ENCODE assay signal across 21 mouse cellular contexts in genomic region chr8:125410646-125411045, GRCm38 (mm10).
DNase-seq lines count a peak whose midpoint lies in the region; ATAC-seq and TF ChIP-seq lines count a peak whose summit lies in the region.
"Had no signal": no experiment of that assay in that cellular context is flagged by ENCODE, and none has a peak within 500 bp of the region (broad histone marks: within the 10 kb centered on the region; RNA-seq: fewer than 3 reads in every experiment).

No protein-coding gene starts in this region.

- H3K27me3 ChIP-seq in forebrain, embryonic 10.5 days (ENCODE audit: poor library complexity, severe bottlenecking): no peaks in the 10 kb centered on the region
- H3K27me3 ChIP-seq in forebrain, postnatal 0 days (ENCODE audit: insufficient read depth, low read length): no peaks in the 10 kb centered on the region
- H3K27me3 ChIP-seq in neural tube, embryonic 13.5 days: no peaks in the 10 kb centered on the region
- no peaks in the 10 kb centered on the region for H3K27me3 ChIP-seq in neural tube, embryonic 15.5 days (replicated peaks)
- H3K27me3 ChIP-seq: hindbrain, embryonic 15.5 days; intestine, embryonic 15.5 days had no signal

- no peaks in the 10 kb centered on the region for H3K36me3 ChIP-seq in forebrain, embryonic 10.5 days (replicated peaks)
- H3K36me3 ChIP-seq in forebrain, postnatal 0 days (ENCODE audit: insufficient read depth): no peaks in the 10 kb centered on the region
- no peaks in the 10 kb centered on the region for H3K36me3 ChIP-seq in neural tube, embryonic 13.5 days
- H3K36me3 ChIP-seq in neural tube, embryonic 15.5 days: no peaks in the 10 kb centered on the region
- H3K36me3 ChIP-seq: hindbrain, embryonic 15.5 days; intestine, embryonic 15.5 days had no signal

- 82% methylated on average over 5 of the region's 5 CpGs for WGBS in forebrain, embryonic 10.5 days
- WGBS in forebrain, postnatal 0 days: 73% methylated on average over 5 of the region's 5 CpGs
- WGBS in neural tube, embryonic 13.5 days: 75% methylated on average over 5 of the region's 5 CpGs
- WGBS in neural tube, embryonic 15.5 days: 73% methylated on average over 5 of the region's 5 CpGs

- no peak for TF ChIP-seq CTCF in forebrain, postnatal 0 days (IDR thresholded peaks at IDR 0.05; ENCODE audit: low read depth)

- no peak overlapping the region for H3K4me3 ChIP-seq in forebrain, embryonic 10.5 days
- H3K4me3 ChIP-seq in forebrain, postnatal 0 days (ENCODE audit: low read depth, low read length): no peak overlapping the region
- H3K4me3 ChIP-seq in neural tube, embryonic 13.5 days: no peak overlapping the region
- H3K4me3 ChIP-seq in neural tube, embryonic 15.5 days (replicated peaks): no peak overlapping the region
- H3K4me3 ChIP-seq: hindbrain, embryonic 15.5 days; intestine, embryonic 15.5 days; left cerebral cortex, adult 2 months had no signal

- peaks cover 46% of the 10 kb centered on the region for H3K4me1 ChIP-seq in forebrain, embryonic 10.5 days
- no peaks in the 10 kb centered on the region for H3K4me1 ChIP-seq in forebrain, postnatal 0 days (ENCODE audit: insufficient read depth)
- peaks cover 26% of the 10 kb centered on the region for H3K4me1 ChIP-seq in neural tube, embryonic 13.5 days (replicated peaks)
- H3K4me1 ChIP-seq in neural tube, embryonic 15.5 days: peaks cover 11% of the 10 kb centered on the region

- DNase-seq in forebrain, embryonic 10.5 days (ENCODE audit: extremely low spot score, low spot score): no peak
- DNase-seq in forebrain, postnatal 0 days: no peak
- DNase-seq in lung, postnatal 36 days: peak; percentile 47
- no peak for DNase-seq in ovary, postnatal 36 days (ENCODE audit: low spot score)
- no peak for DNase-seq in urinary bladder, postnatal 36 days (ENCODE audit: low spot score in 2 of 2)
- DNase-seq: cerebellum, postnatal 14 days; heart, postnatal 10 days; kidney, adult 9 months; kidney, postnatal 36 days; left cerebral cortex, postnatal 4 days; right cerebral cortex, postnatal 14 days; spleen, adult 18-20 months had no signal

- ATAC-seq in forebrain, postnatal 0 days: no peak
- no peak for ATAC-seq in neural tube, embryonic 13.5 days (ENCODE audit: low read depth)
- ATAC-seq in neural tube, embryonic 15.5 days (ENCODE audit: low FRiP score): no peak
- no peak for ATAC-seq in granulocyte monocyte progenitor cell, adult 5-6 weeks (replicated peaks; ENCODE audit: poor library complexity, severe bottlenecking)
- ATAC-seq: forebrain, embryonic 16.5 days; intestine, embryonic 15.5 days had no signal

- H3K27ac ChIP-seq in forebrain, embryonic 10.5 days: peak overlapping the region; percentile 27; the same call in 1 of the 2 replicates
- H3K27ac ChIP-seq in forebrain, postnatal 0 days (ENCODE audit: low read depth, low read length): no peak overlapping the region
- 0 out of 2 replicates have a peak overlapping the region, but pooled peaks have one; percentile 18 for H3K27ac ChIP-seq in neural tube, embryonic 13.5 days (replicated peaks)
- H3K27ac ChIP-seq in neural tube, embryonic 15.5 days (replicated peaks): no peak overlapping the region
- H3K27ac ChIP-seq: hindbrain, embryonic 15.5 days; intestine, embryonic 15.5 days; left cerebral cortex, adult 2 months had no signal

- H3K4me2 ChIP-seq in forebrain, postnatal 0 days (ENCODE audit: low read depth): no peak overlapping the region
- H3K4me2 ChIP-seq in neural tube, embryonic 13.5 days: no peak overlapping the region
- H3K4me2 ChIP-seq in neural tube, embryonic 15.5 days: no peak overlapping the region
- H3K4me2 ChIP-seq: heart, embryonic 11.5 days; hindbrain, embryonic 15.5 days; intestine, embryonic 15.5 days; midbrain, embryonic 11.5 days had no signal

- H3K9me3 ChIP-seq in forebrain, embryonic 10.5 days: peaks cover 2% of the 10 kb centered on the region; the same call in 1 of the 2 replicates
- no peaks in the 10 kb centered on the region for H3K9me3 ChIP-seq in forebrain, postnatal 0 days (ENCODE audit: low read length)
- H3K9me3 ChIP-seq in neural tube, embryonic 13.5 days: peaks cover 1% of the 10 kb centered on the region; the same call in 1 of the 2 replicates
- no peaks in the 10 kb centered on the region for H3K9me3 ChIP-seq in neural tube, embryonic 15.5 days (replicated peaks)
- H3K9me3 ChIP-seq: hindbrain, embryonic 15.5 days; intestine, embryonic 15.5 days had no signal

- no peak overlapping the region for H3K9ac ChIP-seq in forebrain, postnatal 0 days
- H3K9ac ChIP-seq in neural tube, embryonic 13.5 days: no peak overlapping the region
- no peak overlapping the region for H3K9ac ChIP-seq in neural tube, embryonic 15.5 days (replicated peaks)
- H3K9ac ChIP-seq: hindbrain, embryonic 15.5 days; intestine, embryonic 15.5 days had no signal

Comparison
In these comparisons a context has a peak if more than half of its experiments do, and no peak if none do; other contexts are left out.
1. H3K27ac ChIP-seq: peak in forebrain, embryonic 10.5 days (single experiment) and neural tube, embryonic 13.5 days (single experiment); none in forebrain, postnatal 0 days (single experiment) and neural tube, embryonic 15.5 days (single experiment).